Mouse (Mus musculus) liver, postnatal 0 days (tissue): Measurements from ENCODE around the gene Pde6h. TPM values are rescaled to one million over a fixed set of nuclear protein-coding genes. Genes with fewer than 3 reads are reported as not detected.

ENCODE experiments used
- ATAC-seq: fragments of 200-750 bp; cut with Nextera tagmentation; 2 replicates; pipeline ENCODE4 v1.8.0; 2017; ENCODE audit warnings: mild to moderate bottlenecking, moderate library complexity
- DNase-seq: peaks from one replicate; pipeline ENCODE4 v3.0.0-alpha.2; 2016
- H3K27ac ChIP-seq: fragments of 300-500 bp; sonication (generic); 2 replicates; pipeline ENCODE4 v1.5.1; 2014; ENCODE audit warnings: antibody characterized with exemption, moderate library complexity, mild to moderate bottlenecking, low read depth
- H3K27me3 ChIP-seq: fragments of 300-500 bp; sonication (generic); 2 replicates; pipeline ENCODE4 v1.6.1; 2014; ENCODE audit warnings: low read length, control low read depth, mixed read lengths; ENCODE audit not compliant: insufficient read depth
- H3K36me3 ChIP-seq: fragments of 300-500 bp; sonication (generic); replicated peaks from 2 replicates; pipeline ENCODE4 v1.6.1; 2014; ENCODE audit warnings: mild to moderate bottlenecking, control low read depth, low read length, moderate library complexity, mixed read lengths; ENCODE audit not compliant: insufficient read depth
- H3K4me1 ChIP-seq: fragments of 300-500 bp; sonication (generic); 2 replicates; pipeline ENCODE4 v1.6.1; 2014; ENCODE audit warnings: antibody characterized with exemption, mild to moderate bottlenecking, control low read depth; ENCODE audit not compliant: insufficient read depth
- H3K4me2 ChIP-seq: fragments of 300-500 bp; sonication (generic); 2 replicates; pipeline ENCODE4 v1.6.1; 2014; ENCODE audit warnings: low read depth, mild to moderate bottlenecking, low read length, moderate library complexity, mixed read lengths
- H3K4me3 ChIP-seq: fragments of 300-500 bp; sonication (generic); 2 replicates; pipeline ENCODE4 v1.5.1; 2014; ENCODE audit warnings: low read depth, low read length
- H3K9ac ChIP-seq: fragments of 300-500 bp; sonication (generic); replicated peaks from 2 replicates; pipeline ENCODE4 v1.6.1; 2014; ENCODE audit warnings: mild to moderate bottlenecking, moderate library complexity
- H3K9me3 ChIP-seq: fragments of 300-500 bp; sonication (generic); 2 replicates; pipeline ENCODE4 v1.6.1; 2016; ENCODE audit warnings: mild to moderate bottlenecking, control low read depth, low read length, mixed read lengths
- CTCF ChIP-seq: sonication (generic); IDR thresholded peaks from 2 replicates; pipeline ENCODE4 v1.5.1; 2016; ENCODE audit warnings: antibody characterized with exemption, low read depth
- EP300 ChIP-seq: IDR thresholded peaks from 2 replicates; pipeline ENCODE4 v1.6.1; 2016; ENCODE audit warnings: antibody characterized with exemption, low read depth, mild to moderate bottlenecking
- WGBS: fragments of 180-500 bp; shearing (Covaris S2); extraction: QIAGEN DNeasy Blood & Tissue Kit; methylation state at CpG from one replicate; pipeline ENCODE4 v1.1.7; 2014; ENCODE audit not compliant: insufficient replicate concordance; 5-methylcytosine and 5-hydroxymethylcytosine counted together
- polyA plus RNA-seq: library from polyadenylated mRNA; unstranded; fragments of >200 nt; fragmentation: Nextera tagmentation; extraction: Ambion mirVana; gene quantifications from 2 replicates; pipeline ENCODE4 v1.2.1, GENCODE M21; 2015

The Pde6h gene
- polyA plus RNA-seq, 1 experiment from 2014 or later = 0.34 TPM

GRCm38 (mm10) chr6:136925049-136925448, 1.4 kb downstream of the Pde6h start:
- peaks cover 56% of the 10 kb centered on the region for H3K36me3 ChIP-seq
- ATAC-seq (no peak), DNase-seq (no peak)
- H3K9ac ChIP-seq = no peak overlapping the region
- H3K9me3 ChIP-seq = no peaks in the 10 kb centered on the region
- 58% methylated on average over 8 of the region's 8 CpGs for WGBS
- no peaks in the 10 kb centered on the region for H3K4me1 ChIP-seq
- H3K27me3 ChIP-seq = no peaks in the 10 kb centered on the region
- TF ChIP-seq CTCF (no peak), EP300 (no peak)
- H3K4me3 ChIP-seq = no peak overlapping the region
- H3K27ac ChIP-seq = no peak overlapping the region
- H3K4me2 ChIP-seq = no peak overlapping the region

DNA sequence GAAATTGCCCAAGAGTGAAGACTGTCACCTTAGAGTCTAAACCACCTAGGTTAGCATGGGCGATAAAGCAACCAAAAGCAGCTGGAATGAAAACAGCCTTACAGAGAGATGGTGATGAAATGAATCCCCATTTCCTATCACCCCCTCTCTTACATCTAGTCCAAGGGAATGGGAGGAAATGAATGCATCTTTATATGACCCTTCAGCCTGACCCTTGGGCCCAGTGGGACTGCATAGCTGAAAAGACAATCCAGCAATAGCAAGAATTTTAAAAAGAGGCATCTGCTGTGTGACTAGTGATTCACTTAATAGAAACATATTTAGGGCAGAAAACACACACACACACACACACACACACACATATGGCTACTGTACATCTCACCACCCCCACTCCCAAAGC, 4.0 kb downstream of the Pde6h start:
- ATAC-seq (no peak), DNase-seq (no peak)
- Histone ChIP-seq H3K36me3 (peaks cover 66% of the 10 kb centered on the region), H3K27ac (no peak overlapping the region), H3K9ac (no peak overlapping the region), H3K4me1 (peaks cover 15% of the 10 kb centered on the region), H3K4me2 (no peak overlapping the region), H3K9me3 (no peaks in the 10 kb centered on the region), H3K27me3 (no peaks in the 10 kb centered on the region), H3K4me3 (no peak overlapping the region)
- WGBS = 81% methylated on average over 1 of the region's 1 CpGs
- TF ChIP-seq EP300 (no peak), CTCF (no peak)

DNA sequence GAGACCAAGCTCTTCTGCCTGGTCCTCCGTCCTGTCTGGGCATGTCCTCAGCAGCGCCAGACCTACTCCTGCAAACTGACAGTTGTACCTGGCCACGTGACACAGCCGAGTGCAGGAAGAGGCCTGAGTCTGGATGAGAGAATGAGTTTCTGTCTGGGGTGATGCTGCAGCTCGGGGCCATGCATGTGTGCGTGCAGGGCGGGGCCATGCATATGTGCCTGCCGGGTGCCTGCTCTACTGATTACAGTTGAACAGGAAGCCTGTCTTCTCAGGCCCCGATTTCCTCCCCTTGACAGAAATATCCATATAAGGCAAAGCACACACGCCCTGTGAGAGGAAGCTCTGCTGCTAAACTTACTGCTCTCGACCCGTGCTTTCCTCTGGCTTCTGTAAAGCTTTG, 7.0 kb downstream of the Pde6h start:
- Histone ChIP-seq H3K4me3 (no peak overlapping the region), H3K9me3 (no peaks in the 10 kb centered on the region), H3K4me2 (peak overlapping the region; percentile 27), H3K27me3 (no peaks in the 10 kb centered on the region), H3K27ac (peak overlapping the region; percentile 42), H3K4me1 (peaks cover 15% of the 10 kb centered on the region), H3K36me3 (peaks cover 53% of the 10 kb centered on the region), H3K9ac (no peak overlapping the region)
- peak; percentile 82 for DNase-seq
- ATAC-seq = peak; percentile 99
- WGBS = 11% methylated on average over 12 of the region's 12 CpGs
- TF ChIP-seq EP300 = peak; percentile 86
- no peak for TF ChIP-seq CTCF

GRCm38 (mm10) chr6:136931246-136931645, 7.6 kb downstream of the Pde6h start:
- ATAC-seq = no peak
- H3K4me3 ChIP-seq = no peak overlapping the region
- 62% methylated on average over 13 of the region's 13 CpGs for WGBS
- no peak overlapping the region for H3K9ac ChIP-seq
- TF ChIP-seq CTCF = no peak
- no peak for TF ChIP-seq EP300
- no peaks in the 10 kb centered on the region for H3K9me3 ChIP-seq
- H3K36me3 ChIP-seq = peaks cover 53% of the 10 kb centered on the region
- DNase-seq = no peak
- H3K4me2 ChIP-seq = peak overlapping the region; percentile 27
- H3K4me1 ChIP-seq = peaks cover 15% of the 10 kb centered on the region
- H3K27me3 ChIP-seq = no peaks in the 10 kb centered on the region
- H3K27ac ChIP-seq = peak overlapping the region; percentile 42

- Histone ChIP-seq H3K4me1 (peaks cover 19% of the 10 kb centered on the region), H3K4me2 (no peak overlapping the region), H3K9me3 (no peaks in the 10 kb centered on the region), H3K9ac (no peak overlapping the region), H3K36me3 (peaks cover 32% of the 10 kb centered on the region), H3K27me3 (no peaks in the 10 kb centered on the region), H3K4me3 (no peak overlapping the region), H3K27ac (no peak overlapping the region)
- DNase-seq = no peak
- 60% methylated on average over 7 of the region's 7 CpGs for WGBS
- TF ChIP-seq EP300 (no peak), CTCF (no peak)
- no peak for ATAC-seq
Measured at GRCm38 (mm10) chr6:136934068-136934467, 10.4 kb downstream of the Pde6h start.

GRCm38 (mm10) chr6:136935233-136935632, 11.6 kb downstream of the Pde6h start:
- no peak for TF ChIP-seq EP300
- no peak for TF ChIP-seq CTCF
- ATAC-seq = no peak
- no peak overlapping the region for H3K27ac ChIP-seq
- H3K4me1 ChIP-seq = peaks cover 22% of the 10 kb centered on the region
- no peak overlapping the region for H3K9ac ChIP-seq
- 46% methylated on average over 3 of the region's 3 CpGs for WGBS
- no peaks in the 10 kb centered on the region for H3K9me3 ChIP-seq
- no peak for DNase-seq
- peak overlapping the region; percentile 7; the same call in 1 of the 2 replicates for H3K4me2 ChIP-seq
- H3K36me3 ChIP-seq = peaks cover 28% of the 10 kb centered on the region
- no peaks in the 10 kb centered on the region for H3K27me3 ChIP-seq
- H3K4me3 ChIP-seq = no peak overlapping the region

DNA sequence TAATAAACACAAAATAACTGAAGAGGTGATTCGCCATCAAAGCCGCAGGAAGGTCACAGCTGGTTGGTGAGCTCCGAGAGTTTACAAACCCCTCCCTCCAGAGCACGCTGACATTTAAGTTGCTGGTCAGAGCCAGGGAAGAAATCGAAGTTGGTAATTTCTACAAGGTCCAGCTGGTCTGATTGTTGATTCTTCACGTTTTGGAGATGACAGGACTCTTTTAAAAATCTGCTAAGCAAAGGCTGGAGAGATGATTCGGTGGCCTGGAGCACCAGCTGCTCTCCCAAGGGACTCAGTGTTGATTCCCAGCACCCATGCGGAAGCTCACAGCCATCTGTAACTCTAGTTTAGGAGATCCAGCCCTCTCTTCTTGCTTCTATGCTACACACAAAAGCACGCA, 12.7 kb downstream of the Pde6h start:
- H3K9ac ChIP-seq = no peak overlapping the region
- TF ChIP-seq EP300 = no peak
- TF ChIP-seq CTCF = no peak
- DNase-seq = no peak
- H3K4me2 ChIP-seq = no peak overlapping the region; the same call in 1 of the 2 replicates
- no peaks in the 10 kb centered on the region for H3K27me3 ChIP-seq
- ATAC-seq = no peak
- H3K4me3 ChIP-seq = no peak overlapping the region
- no peak overlapping the region for H3K27ac ChIP-seq
- 78% methylated on average over 9 of the region's 9 CpGs for WGBS
- H3K36me3 ChIP-seq = peaks cover 28% of the 10 kb centered on the region
- H3K9me3 ChIP-seq = no peaks in the 10 kb centered on the region
- peaks cover 13% of the 10 kb centered on the region for H3K4me1 ChIP-seq
